Mouse (Mus musculus): ENCODE results near the gene Tmem132d. TPM values are rescaled to one million over a fixed set of nuclear protein-coding genes. Genes with fewer than 3 reads are reported as not detected.

The Tmem132d gene
- polyA plus RNA-seq, 1 experiment from 2014 or later: 0.90 TPM

- Histone ChIP-seq H3K27ac (replicated peaks; ENCODE audit: low read depth, low read length) (no peak overlapping the region), H3K27me3 (replicated peaks; ENCODE audit: control insufficient read depth, insufficient read depth, low read length) (no peaks in the 10 kb centered on the region), H3K4me2 (ENCODE audit: low read depth, low read length) (no peak overlapping the region), H3K9me3 (ENCODE audit: control insufficient read depth, low read length) (0 out of 2 replicates have a peak, but pooled peaks cover 7% of the 10 kb centered on the region), H3K36me3 (ENCODE audit: control insufficient read depth, insufficient read depth, low read length) (no peaks in the 10 kb centered on the region), H3K9ac (ENCODE audit: low read depth, low read length) (no peak overlapping the region), H3K4me1 (ENCODE audit: control insufficient read depth, insufficient read depth, low read length) (no peaks in the 10 kb centered on the region), H3K4me3 (ENCODE audit: low read depth, low read length) (no peak overlapping the region)
- DNase-seq (ENCODE audit: low spot score) (no peak), ATAC-seq (ENCODE audit: low read depth) (no peak)
- WGBS: 74% methylated on average over 3 of the region's 3 CpGs
Observed at GRCm38 (mm10) chr5:128392372-128392771, 40.5 kb downstream of the Tmem132d start.

- ATAC-seq (ENCODE audit: low read depth): no peak
- Histone ChIP-seq H3K4me2 (ENCODE audit: low read depth, low read length) (no peak overlapping the region), H3K9me3 (ENCODE audit: control insufficient read depth, low read length) (0 out of 2 replicates have a peak, but pooled peaks cover 7% of the 10 kb centered on the region), H3K27me3 (replicated peaks; ENCODE audit: control insufficient read depth, insufficient read depth, low read length) (no peaks in the 10 kb centered on the region), H3K27ac (replicated peaks; ENCODE audit: low read depth, low read length) (no peak overlapping the region), H3K4me1 (ENCODE audit: control insufficient read depth, insufficient read depth, low read length) (no peaks in the 10 kb centered on the region), H3K9ac (ENCODE audit: low read depth, low read length) (no peak overlapping the region), H3K4me3 (ENCODE audit: low read depth, low read length) (no peak overlapping the region), H3K36me3 (ENCODE audit: control insufficient read depth, insufficient read depth, low read length) (no peaks in the 10 kb centered on the region)
- 52% methylated on average over 4 of the region's 4 CpGs for WGBS
- DNase-seq (ENCODE audit: low spot score): no peak
Observed at GRCm38 (mm10) chr5:128389665-128390064, 43.2 kb downstream of the Tmem132d start.

GRCm38 (mm10) chr5:128388358-128389141 lies 44.3 kb downstream of the Tmem132d start:
- Histone ChIP-seq H3K36me3 (ENCODE audit: control insufficient read depth, insufficient read depth, low read length) (no peaks in the 10 kb centered on the region), H3K9me3 (ENCODE audit: control insufficient read depth, low read length) (0 out of 2 replicates have a peak, but pooled peaks cover 7% of the 10 kb centered on the region), H3K9ac (ENCODE audit: low read depth, low read length) (no peak overlapping the region), H3K4me3 (ENCODE audit: low read depth, low read length) (no peak overlapping the region), H3K27me3 (replicated peaks; ENCODE audit: control insufficient read depth, insufficient read depth, low read length) (no peaks in the 10 kb centered on the region), H3K4me1 (ENCODE audit: control insufficient read depth, insufficient read depth, low read length) (no peaks in the 10 kb centered on the region), H3K27ac (replicated peaks; ENCODE audit: low read depth, low read length) (no peak overlapping the region), H3K4me2 (ENCODE audit: low read depth, low read length) (no peak overlapping the region; the same call in 1 of the 2 replicates)
- DNase-seq (ENCODE audit: low spot score) (peak; percentile 23), ATAC-seq (ENCODE audit: low read depth) (no peak)
- WGBS: 40% methylated on average over 7 of the region's 7 CpGs

GRCm38 (mm10) chr5:128369814-128370213 lies 63.1 kb downstream of the Tmem132d start:
- Histone ChIP-seq H3K9ac (ENCODE audit: low read depth, low read length) (no peak overlapping the region), H3K9me3 (ENCODE audit: control insufficient read depth, low read length) (no peaks in the 10 kb centered on the region), H3K27ac (replicated peaks; ENCODE audit: low read depth, low read length) (no peak overlapping the region), H3K4me3 (ENCODE audit: low read depth, low read length) (no peak overlapping the region), H3K27me3 (replicated peaks; ENCODE audit: control insufficient read depth, insufficient read depth, low read length) (no peaks in the 10 kb centered on the region), H3K4me1 (ENCODE audit: control insufficient read depth, insufficient read depth, low read length) (no peaks in the 10 kb centered on the region), H3K4me2 (ENCODE audit: low read depth, low read length) (no peak overlapping the region), H3K36me3 (ENCODE audit: control insufficient read depth, insufficient read depth, low read length) (no peaks in the 10 kb centered on the region)
- DNase-seq (ENCODE audit: low spot score) (no peak), ATAC-seq (ENCODE audit: low read depth) (no peak)
- 89% methylated on average over 3 of the region's 3 CpGs for WGBS

- no peaks in the 10 kb centered on the region for H3K4me1 ChIP-seq (ENCODE audit: control insufficient read depth, insufficient read depth, low read length)
Observed at GRCm38 (mm10) chr5:128369111-128369510, 63.8 kb downstream of the Tmem132d start.

GRCm38 (mm10) chr5:128365261-128365985 lies 67.5 kb downstream of the Tmem132d start:
- no peak overlapping the region for H3K4me2 ChIP-seq (ENCODE audit: low read depth, low read length)
- no peaks in the 10 kb centered on the region for H3K36me3 ChIP-seq (ENCODE audit: control insufficient read depth, insufficient read depth, low read length)
- H3K9me3 ChIP-seq (ENCODE audit: control insufficient read depth, low read length): no peaks in the 10 kb centered on the region
- no peak overlapping the region for H3K9ac ChIP-seq (ENCODE audit: low read depth, low read length)
- no peaks in the 10 kb centered on the region for H3K27me3 ChIP-seq (replicated peaks; ENCODE audit: control insufficient read depth, insufficient read depth, low read length)
- no peak overlapping the region for H3K27ac ChIP-seq (replicated peaks; ENCODE audit: low read depth, low read length)
- no peak for ATAC-seq (ENCODE audit: low read depth)
- 88% methylated on average over 3 of the region's 3 CpGs for WGBS
- no peaks in the 10 kb centered on the region for H3K4me1 ChIP-seq (ENCODE audit: control insufficient read depth, insufficient read depth, low read length)
- no peak for DNase-seq (ENCODE audit: low spot score)
- no peak overlapping the region for H3K4me3 ChIP-seq (ENCODE audit: low read depth, low read length)

More at GRCm38 (mm10) chr5:128369111-128369510, 63.8 kb downstream of the Tmem132d start:
- Histone ChIP-seq H3K36me3 (ENCODE audit: control insufficient read depth, insufficient read depth, low read length) (no peaks in the 10 kb centered on the region), H3K4me3 (ENCODE audit: low read depth, low read length) (no peak overlapping the region), H3K9ac (ENCODE audit: low read depth, low read length) (no peak overlapping the region), H3K4me2 (ENCODE audit: low read depth, low read length) (no peak overlapping the region), H3K27me3 (replicated peaks; ENCODE audit: control insufficient read depth, insufficient read depth, low read length) (no peaks in the 10 kb centered on the region), H3K27ac (replicated peaks; ENCODE audit: low read depth, low read length) (no peak overlapping the region), H3K9me3 (ENCODE audit: control insufficient read depth, low read length) (no peaks in the 10 kb centered on the region)
- WGBS: 88% methylated on average over 7 of the region's 7 CpGs
- DNase-seq (ENCODE audit: low spot score): no peak
- ATAC-seq (ENCODE audit: low read depth): no peak

GRCm38 (mm10) chr5:128360946-128361675 lies 71.8 kb downstream of the Tmem132d start:
- 59% methylated on average over 23 of the region's 23 CpGs for WGBS
- H3K9ac ChIP-seq (ENCODE audit: low read depth, low read length): no peak overlapping the region
- H3K27me3 ChIP-seq (replicated peaks; ENCODE audit: control insufficient read depth, insufficient read depth, low read length): no peaks in the 10 kb centered on the region
- no peak overlapping the region for H3K4me2 ChIP-seq (ENCODE audit: low read depth, low read length)
- ATAC-seq (ENCODE audit: low read depth): no peak
- no peak overlapping the region for H3K4me3 ChIP-seq (ENCODE audit: low read depth, low read length)
- H3K4me1 ChIP-seq (ENCODE audit: control insufficient read depth, insufficient read depth, low read length): no peaks in the 10 kb centered on the region
- no peaks in the 10 kb centered on the region for H3K36me3 ChIP-seq (ENCODE audit: control insufficient read depth, insufficient read depth, low read length)
- H3K27ac ChIP-seq (replicated peaks; ENCODE audit: low read depth, low read length): no peak overlapping the region
- no peaks in the 10 kb centered on the region for H3K9me3 ChIP-seq (ENCODE audit: control insufficient read depth, low read length)
- no peak for DNase-seq (ENCODE audit: low spot score)

- Histone ChIP-seq H3K4me2 (ENCODE audit: low read depth, low read length) (no peak overlapping the region), H3K27me3 (replicated peaks; ENCODE audit: control insufficient read depth, insufficient read depth, low read length) (no peaks in the 10 kb centered on the region), H3K4me1 (ENCODE audit: control insufficient read depth, insufficient read depth, low read length) (no peaks in the 10 kb centered on the region), H3K36me3 (ENCODE audit: control insufficient read depth, insufficient read depth, low read length) (no peaks in the 10 kb centered on the region), H3K27ac (replicated peaks; ENCODE audit: low read depth, low read length) (no peak overlapping the region), H3K4me3 (ENCODE audit: low read depth, low read length) (no peak overlapping the region), H3K9me3 (ENCODE audit: control insufficient read depth, low read length) (no peaks in the 10 kb centered on the region), H3K9ac (ENCODE audit: low read depth, low read length) (no peak overlapping the region)
- WGBS: 28% methylated on average over 2 of the region's 2 CpGs
- peak; percentile 87 for DNase-seq (ENCODE audit: low spot score)
- ATAC-seq (ENCODE audit: low read depth): no peak
Observed at GRCm38 (mm10) chr5:128348835-128349234, 84.0 kb downstream of the Tmem132d start.
